Mouse (Mus musculus) gastrocnemius, adult 2 months (tissue): ENCODE results near the gene Vti1b. TPM values are rescaled to one million over a fixed set of nuclear protein-coding genes. Genes with fewer than 3 reads are reported as not detected.
A peak's percentile ranks its signal among the peaks of the same experiment; 100 is the strongest.

ENCODE experiments used
- DNase-seq: peaks from one replicate; pipeline ENCODE4 v3.0.0; 2022
- H3K27ac ChIP-seq: fragments of 200-600 bp; 2 replicates; pipeline ENCODE4 v1.8.1; 2022; ENCODE audit warnings: mild to moderate bottlenecking
- H3K4me3 ChIP-seq: fragments of 200-600 bp; 2 replicates; pipeline ENCODE4 v1.8.1; 2022; ENCODE audit warnings: mild to moderate bottlenecking, moderate library complexity
- CTCF ChIP-seq: fragments of 200-600 bp; IDR thresholded peaks from 2 replicates; pipeline ENCODE4 v1.8.1; 2022; ENCODE audit warnings: antibody characterized with exemption, mild to moderate bottlenecking, moderate library complexity
- intact Hi-C: fragments of 180-260 bp; cut with DNase I; formaldehyde crosslinking; loops from one replicate; pipeline ENCODE4 v1.15.1; 2025
- total RNA-seq, 2 experiments: library from RNA; stranded (reverse); gene quantifications; 2 replicates each; pipeline ENCODE4 v1.2.3; 2021

Vti1b gene
- total RNA-seq, 2 experiments from 2014 or later = 72.1 to 88.9 TPM

- no peak for TF ChIP-seq CTCF
- DNase-seq = no peak
- Histone ChIP-seq H3K27ac (no peak overlapping the region), H3K4me3 (no peak overlapping the region)
- intact Hi-C loops = no loop called here
These were observed 40.6 kb downstream of the Vti1b start for GRCm38 (mm10) chr12:79131706-79132460.

DNA sequence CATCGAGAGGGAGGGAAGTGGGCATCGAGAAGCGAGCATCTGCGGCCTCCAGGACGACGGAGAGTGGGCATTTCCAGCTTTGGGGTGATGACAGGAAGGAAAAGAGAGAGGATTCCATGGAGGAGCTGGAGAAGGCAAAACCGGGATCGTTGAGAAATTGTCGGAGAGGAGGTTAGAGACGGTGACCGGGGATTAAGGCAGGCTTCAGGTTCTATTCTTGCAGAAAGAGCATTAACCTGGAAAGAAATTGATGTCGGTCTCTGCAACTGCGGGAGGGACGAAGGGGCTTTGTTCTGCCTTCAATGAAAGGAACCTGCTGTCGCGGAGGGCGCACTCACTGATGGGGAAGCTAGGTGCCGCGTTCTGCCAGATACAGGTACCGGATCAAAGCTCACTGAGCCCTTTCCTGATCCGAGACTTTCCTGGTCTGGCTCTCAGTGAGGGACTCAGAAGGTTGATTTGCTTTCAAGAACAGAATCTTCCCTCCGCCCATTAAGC lies 41.2 kb downstream of the Vti1b start:
- intact Hi-C loops = no loop called here
- no peak for DNase-seq
- TF ChIP-seq CTCF = no peak
- Histone ChIP-seq H3K4me3 (peak overlapping the region; percentile 64), H3K27ac (no peak overlapping the region)

GRCm38 (mm10) chr12:79130299-79131177 lies 41.9 kb downstream of the Vti1b start, which contains the start of gene Arg2:
Gene Arg2, plus strand, starts transcription at chr12:79130777.
- TF ChIP-seq CTCF = no peak
- DNase-seq = peak; percentile 51
- intact Hi-C loops = no loop called here

GRCm38 (mm10) chr12:79122820-79123219 lies 49.6 kb downstream of the Vti1b start:
- DNase-seq = no peak
- intact Hi-C loops = no loop called here
- H3K27ac ChIP-seq = no peak overlapping the region
- peak; percentile 34 for TF ChIP-seq CTCF
- H3K4me3 ChIP-seq = no peak overlapping the region

More at GRCm38 (mm10) chr12:79130299-79131177, 41.9 kb downstream of the Vti1b start, which contains the start of gene Arg2:
- Histone ChIP-seq H3K4me3 (peak within 1 kb of the TSS; percentile 64), H3K27ac (no peak within 1 kb of the TSS)

- intact Hi-C loops = no loop called here
- TF ChIP-seq CTCF = no peak
- DNase-seq = no peak
- Histone ChIP-seq H3K4me3 (no peak overlapping the region), H3K27ac (no peak overlapping the region)
These were observed 53.5 kb downstream of the Vti1b start for GRCm38 (mm10) chr12:79118991-79119390.

Other genes starting within 250 kb of the Vti1b start
- gene Tmem229b, start 165.0 kb downstream of the Vti1b start, total RNA-seq = 1 to 10 TPM; 4.6 to 8.6 TPM
- gene Plekhh1, start 143.5 kb downstream of the Vti1b start, total RNA-seq = 1 to 10 TPM; 1.1 to 1.3 TPM
- 1 to 10 TPM; 2.0 to 2.3 TPM for gene Pigh, start 83.0 kb downstream of the Vti1b start, total RNA-seq
- gene Arg2, start 41.9 kb downstream of the Vti1b start, total RNA-seq = not detected
- gene Rdh11, start 19.6 kb upstream of the Vti1b start, total RNA-seq = 1 to 10 TPM; 2.0 to 2.6 TPM
- gene Rdh12, start 36.2 kb upstream of the Vti1b start, total RNA-seq = under 1 TPM in 1 of 2 experiments, not detected in 1; 0.20 TPM
- gene Zfyve26, start 123.6 kb upstream of the Vti1b start, total RNA-seq = 10 to 100 TPM; 14.4 to 14.8 TPM
- under 1 TPM in 1 of 2 experiments, not detected in 1; 0.11 TPM for gene Rad51b, start 124.6 kb upstream of the Vti1b start, total RNA-seq